Mouse (Mus musculus): ENCODE results near the gene Lrrc75a. TPM values are rescaled to one million over a fixed set of nuclear protein-coding genes. Genes with fewer than 3 reads are reported as not detected.

Gene Lrrc75a
- polyA plus RNA-seq, 1 experiment from 2014 or later, result 10.5 TPM

DNA sequence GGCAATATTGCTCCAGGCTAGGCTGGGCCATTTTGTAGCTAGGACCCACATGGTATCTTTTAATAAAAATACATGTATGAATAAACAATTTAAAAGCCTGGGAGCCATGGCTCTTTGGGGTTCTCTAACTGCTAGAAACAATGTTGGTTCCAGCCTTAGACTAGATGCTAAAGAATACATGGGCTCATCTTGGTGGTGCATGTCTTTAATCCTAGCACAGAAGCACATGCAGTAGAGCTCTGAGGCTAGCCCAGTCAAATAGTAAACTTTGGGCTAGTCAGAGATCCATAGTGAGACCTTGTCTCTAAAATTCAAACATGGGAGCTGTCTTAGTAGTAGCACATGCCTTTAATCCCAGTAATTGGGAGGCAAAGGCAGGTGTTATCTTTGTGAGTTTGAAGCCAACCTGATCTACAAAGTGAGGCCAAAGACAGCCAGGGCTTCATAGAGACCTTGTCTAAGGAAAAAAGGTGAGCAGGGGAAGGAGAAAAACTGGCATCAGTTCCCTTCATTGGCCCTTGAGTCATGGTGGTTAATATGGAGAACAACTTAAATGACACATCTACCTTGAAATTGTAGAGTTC is 93.3 kb downstream of the Lrrc75a start:
- H3K4me2 ChIP-seq (ENCODE audit: low read depth, low read length), result peak overlapping the region; percentile 100
- no peak overlapping the region for H3K27ac ChIP-seq (ENCODE audit: low read depth, low read length)
- no peak overlapping the region for H3K9ac ChIP-seq (replicated peaks; ENCODE audit: low read depth, low read length)
- H3K27me3 ChIP-seq (ENCODE audit: control insufficient read depth, insufficient read depth, low read length), result no peaks in the 10 kb centered on the region
- no peaks in the 10 kb centered on the region for H3K9me3 ChIP-seq (ENCODE audit: control insufficient read depth, low read length)
- no peak for ATAC-seq (ENCODE audit: low read depth)
- peak overlapping the region; percentile 52 for H3K4me3 ChIP-seq (ENCODE audit: low read depth, low read length)
- H3K36me3 ChIP-seq (ENCODE audit: control insufficient read depth, insufficient read depth, low read length), result peaks cover 10% of the 10 kb centered on the region
- peaks cover 22% of the 10 kb centered on the region for H3K4me1 ChIP-seq (ENCODE audit: control insufficient read depth, insufficient read depth, low read length)

Other genes with a start within 250 kb of the Lrrc75a start
- gene Pigl, start 190.1 kb downstream of the Lrrc75a start, polyA plus RNA-seq (2014; fragmentation: Nextera tagmentation; extraction: Ambion mirVana), result 10.1 and 10.4 TPM in 2 replicates
- gene Ncor1, start 190.0 kb downstream of the Lrrc75a start, polyA plus RNA-seq (2014; fragmentation: Nextera tagmentation; extraction: Ambion mirVana), result 203 and 219 TPM in 2 replicates
- gene Cenpv, start 109.3 kb downstream of the Lrrc75a start, polyA plus RNA-seq (2014; fragmentation: Nextera tagmentation; extraction: Ambion mirVana), result 56.3 and 73.1 TPM in 2 replicates
- gene Ubb, start 97.4 kb downstream of the Lrrc75a start, polyA plus RNA-seq (2014; fragmentation: Nextera tagmentation; extraction: Ambion mirVana), result 4,516 and 4,600 TPM in 2 replicates
- gene Trpv2, start 74.0 kb downstream of the Lrrc75a start, polyA plus RNA-seq (2014; fragmentation: Nextera tagmentation; extraction: Ambion mirVana), result 25.1 and 25.8 TPM in 2 replicates
- 25.9 and 27.4 TPM in 2 replicates for gene Mmgt2, start 141 bp upstream of the Lrrc75a start, polyA plus RNA-seq (2014; fragmentation: Nextera tagmentation; extraction: Ambion mirVana)
- 24.7 and 25.3 TPM in 2 replicates for gene Zfp287, start 83.4 kb upstream of the Lrrc75a start, polyA plus RNA-seq (2014; fragmentation: Nextera tagmentation; extraction: Ambion mirVana)
- not detected in 2 replicates for gene Gm10428, start 104.6 kb upstream of the Lrrc75a start, polyA plus RNA-seq (2014; fragmentation: Nextera tagmentation; extraction: Ambion mirVana)
- 30.8 and 33.8 TPM in 2 replicates for gene Zfp286, start 140.9 kb upstream of the Lrrc75a start, polyA plus RNA-seq (2014; fragmentation: Nextera tagmentation; extraction: Ambion mirVana)
- gene Trim16, start 171.7 kb upstream of the Lrrc75a start, polyA plus RNA-seq (2014; fragmentation: Nextera tagmentation; extraction: Ambion mirVana), result 9.5 and 10.1 TPM in 2 replicates
- 0.16 and 0.19 TPM in 2 replicates for gene Fbxw10, start 198.5 kb upstream of the Lrrc75a start, polyA plus RNA-seq (2014; fragmentation: Nextera tagmentation; extraction: Ambion mirVana)
- gene Tvp23b, start 230.9 kb upstream of the Lrrc75a start, polyA plus RNA-seq (2014; fragmentation: Nextera tagmentation; extraction: Ambion mirVana), result 45.3 and 45.6 TPM in 2 replicates